Mouse (Mus musculus): Measurements from ENCODE around the gene Cit. TPM values are rescaled to one million over a fixed set of nuclear protein-coding genes. Genes with fewer than 3 reads are reported as not detected.

Gene Cit
- total RNA-seq, 4 experiments from 2014 or later = 0.19 to 0.53 (median 0.42) TPM

DNA sequence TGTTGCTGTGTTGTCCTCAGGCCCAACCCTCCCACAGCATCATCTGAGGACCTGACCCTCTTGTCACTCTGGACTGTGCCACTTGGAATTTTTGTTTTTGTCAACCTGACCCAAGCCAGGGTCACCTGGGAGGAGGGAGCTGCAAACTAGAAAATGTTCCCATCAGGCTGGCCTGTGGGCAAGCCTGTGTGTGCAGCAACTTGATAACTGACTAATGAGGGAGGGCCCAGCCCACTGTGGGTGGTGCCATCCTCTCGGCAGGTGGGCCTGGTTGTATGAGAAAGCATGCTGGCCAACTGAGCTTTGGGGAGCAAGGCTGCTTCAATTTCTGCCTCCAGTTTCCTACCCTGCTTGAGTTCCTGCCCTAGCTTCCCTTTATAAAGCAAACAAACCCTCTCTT is 113.3 kb downstream of the Cit start:
- DNase-seq (ENCODE audit: low spot score in 2 of 2) = no peak

DNA sequence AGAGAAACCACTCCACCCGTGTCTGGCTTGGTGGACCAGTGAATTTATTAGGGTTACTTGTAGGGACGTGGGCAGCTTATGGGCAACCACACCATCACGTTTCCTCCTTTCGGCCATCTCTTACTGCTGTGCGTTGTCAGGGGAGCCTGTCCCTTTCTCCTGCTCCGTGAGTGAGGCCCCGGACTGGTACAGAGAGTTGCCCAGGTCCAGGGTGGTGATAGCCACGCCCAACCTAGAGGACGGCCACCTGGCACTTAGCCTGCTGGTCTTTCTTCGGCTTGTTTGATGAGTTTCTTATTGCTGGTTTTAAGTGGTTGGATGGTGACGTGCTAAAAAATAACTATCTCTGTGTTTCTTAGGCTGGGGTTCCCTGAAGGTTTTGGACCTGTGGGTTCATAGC is 113.7 kb downstream of the Cit start:
- no peak for DNase-seq (ENCODE audit: low spot score in 2 of 2)

DNA sequence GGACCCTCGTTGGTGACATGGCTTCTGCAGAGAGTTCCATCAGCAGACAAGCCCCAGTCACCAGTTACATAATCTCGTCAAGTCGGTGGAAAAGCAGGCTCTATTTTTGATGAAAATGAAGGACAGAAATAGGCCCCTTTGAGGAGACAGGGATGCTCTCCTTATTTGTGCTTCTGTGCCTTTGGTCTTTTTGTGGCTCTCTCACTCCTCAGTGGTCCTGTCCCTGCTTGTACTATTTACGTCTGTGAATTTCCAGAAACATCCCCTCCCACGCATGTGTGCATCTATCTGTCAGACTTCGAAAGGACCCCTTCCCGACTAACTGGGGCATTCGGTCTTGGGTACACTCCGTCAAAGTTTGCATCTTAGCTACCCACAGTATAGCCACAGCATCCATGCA is 116.7 kb downstream of the Cit start:
- no peak for DNase-seq (ENCODE audit: low spot score in 2 of 2)

DNA sequence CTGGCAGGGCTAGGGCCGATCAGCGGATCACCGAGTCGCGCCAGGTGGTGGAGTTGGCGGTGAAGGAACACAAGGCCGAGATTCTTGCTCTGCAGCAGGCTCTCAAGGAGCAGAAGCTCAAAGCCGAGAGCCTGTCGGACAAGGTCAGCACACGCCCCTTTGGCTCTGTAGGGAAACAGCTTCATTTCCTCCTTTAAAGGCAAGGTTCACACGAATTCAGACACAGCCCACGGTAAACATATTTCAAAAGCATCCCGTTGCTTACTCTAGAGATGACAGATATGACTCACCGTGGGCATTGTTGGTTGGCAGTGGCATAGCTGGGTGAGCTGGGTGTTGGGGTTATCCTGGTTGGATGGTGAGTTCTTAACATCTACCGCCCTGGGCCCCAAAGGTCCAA is 126.2 kb downstream of the Cit start:
- DNase-seq (ENCODE audit: low spot score in 2 of 2) = no peak

DNA sequence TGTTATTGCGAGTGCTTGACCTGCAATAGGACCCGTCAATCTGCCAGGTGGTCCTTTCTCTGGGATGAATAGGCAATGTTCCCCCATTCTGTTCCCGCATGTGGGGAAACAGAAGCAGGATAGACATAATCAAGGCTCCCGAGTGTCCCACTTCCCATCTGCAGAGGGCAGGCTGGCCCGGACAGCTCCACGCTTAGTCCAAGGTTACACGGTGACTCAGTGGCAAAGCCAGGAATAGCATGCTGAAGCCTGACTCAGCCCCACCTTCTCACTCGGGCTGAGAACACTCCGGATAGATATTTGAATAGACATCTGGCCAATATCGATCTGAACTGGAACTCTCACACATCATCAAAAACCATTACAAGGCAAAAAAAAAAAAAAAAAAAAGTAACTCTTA is 130.6 kb downstream of the Cit start:
- no peak for DNase-seq (ENCODE audit: low spot score in 2 of 2)

DNA sequence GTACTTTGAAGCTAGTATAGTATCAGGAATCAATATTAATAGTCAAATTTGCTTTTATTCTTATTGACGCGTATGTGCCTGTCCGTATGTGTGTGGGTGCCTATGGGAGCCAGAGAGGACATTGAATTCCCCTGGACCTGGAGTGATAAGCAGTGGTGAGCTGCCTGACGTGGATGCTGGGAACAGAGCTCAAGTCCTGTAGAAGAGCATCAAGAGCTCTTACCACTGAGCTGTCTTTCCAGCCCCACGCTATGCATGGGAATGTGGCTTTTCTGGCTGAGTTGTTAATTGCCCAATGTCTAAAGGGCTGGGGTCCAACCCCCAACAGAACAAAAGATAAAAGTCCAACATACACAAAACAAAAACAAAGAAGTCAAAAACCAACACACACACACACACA is 131.4 kb downstream of the Cit start:
- DNase-seq (ENCODE audit: low spot score in 2 of 2) = no peak

DNA sequence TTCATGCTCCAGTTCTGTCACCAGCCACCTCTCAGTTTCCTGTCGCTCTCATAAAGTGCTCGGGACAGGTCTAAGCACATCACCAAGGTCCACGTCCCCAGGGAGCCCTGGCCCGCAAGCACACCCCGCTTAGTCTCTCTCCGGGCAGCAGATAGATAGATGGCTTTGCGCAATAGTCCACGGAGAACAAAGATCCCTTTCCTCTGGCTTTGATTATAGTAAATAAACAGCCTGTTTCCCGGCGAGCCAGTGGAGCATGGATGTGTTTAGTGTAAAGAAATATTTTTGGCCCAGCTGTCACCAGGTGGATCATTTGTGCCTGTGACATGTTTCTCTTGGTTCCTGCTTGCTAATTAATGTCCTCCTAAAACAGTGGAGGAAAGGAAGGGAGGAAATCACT is 132.2 kb downstream of the Cit start:
- DNase-seq (ENCODE audit: low spot score in 2 of 2) = no peak

DNA sequence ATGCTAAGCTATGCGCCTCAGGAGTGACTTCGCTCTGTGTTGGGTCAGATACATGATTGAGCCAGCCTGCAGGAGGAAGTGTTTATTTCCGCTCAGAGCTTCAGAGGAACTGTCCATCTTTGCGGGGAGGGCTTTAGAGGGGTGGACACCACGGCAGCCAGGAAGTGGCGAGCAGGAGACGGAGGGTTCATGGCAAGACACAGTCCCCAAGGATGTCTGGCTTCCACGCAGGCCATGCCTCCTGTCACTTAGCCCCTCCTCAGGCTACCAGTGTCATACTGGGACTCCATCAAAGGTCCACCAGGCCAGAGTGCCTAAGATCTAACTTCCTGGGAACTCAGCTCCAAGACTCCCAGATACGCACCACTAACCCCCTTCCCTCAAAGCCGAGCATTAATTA is 132.7 kb downstream of the Cit start:
- DNase-seq (ENCODE audit: low spot score in 2 of 2) = no peak

DNA sequence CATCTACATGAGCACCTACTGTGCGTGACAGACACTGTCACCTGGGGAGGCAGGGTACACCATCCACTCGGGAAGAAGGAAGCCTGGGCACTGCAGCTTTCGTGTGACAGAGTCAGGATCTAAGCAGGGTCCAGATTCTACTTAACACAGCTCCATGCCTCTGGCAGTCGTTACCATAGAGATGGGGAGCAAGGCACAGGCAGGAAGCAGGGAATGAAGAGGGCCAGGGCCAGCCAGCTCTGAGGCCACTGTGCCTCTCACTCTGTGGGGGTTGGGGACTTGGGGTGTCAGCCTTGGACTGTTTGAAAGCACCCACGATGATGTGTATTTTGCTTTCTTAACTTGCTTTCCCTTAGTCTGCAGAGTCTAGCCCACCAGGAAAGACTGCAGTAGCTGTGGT is 133.2 kb downstream of the Cit start:
- DNase-seq (ENCODE audit: low spot score in 2 of 2) = no peak

DNA sequence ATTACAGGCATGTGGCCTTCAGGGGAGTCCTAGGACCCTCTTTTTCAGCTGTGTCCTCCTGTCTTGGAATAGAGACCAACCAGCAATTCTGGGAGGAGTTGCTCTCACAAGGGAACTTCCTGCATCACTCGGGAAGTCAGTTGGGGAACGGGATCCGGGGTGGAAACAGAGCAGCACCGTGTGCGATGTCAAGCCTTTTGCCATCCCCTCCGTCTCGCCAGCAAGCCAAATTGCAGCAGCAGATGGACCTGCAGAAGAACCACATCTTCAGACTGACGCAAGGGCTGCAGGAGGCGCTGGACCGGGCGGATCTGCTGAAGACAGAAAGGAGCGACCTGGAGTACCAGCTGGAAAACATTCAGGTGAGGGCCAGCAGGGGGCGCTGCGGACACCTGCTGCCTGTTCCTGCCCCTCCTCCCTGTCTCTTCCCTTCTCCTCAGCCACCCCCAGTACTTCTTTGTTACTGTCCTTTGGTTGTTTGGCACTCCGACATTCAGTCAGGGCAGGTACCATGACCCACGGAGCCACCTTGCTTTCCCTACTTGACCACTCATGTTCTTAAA is 134.1 kb downstream of the Cit start:
- no peak for DNase-seq (ENCODE audit: low spot score in 2 of 2)

DNA sequence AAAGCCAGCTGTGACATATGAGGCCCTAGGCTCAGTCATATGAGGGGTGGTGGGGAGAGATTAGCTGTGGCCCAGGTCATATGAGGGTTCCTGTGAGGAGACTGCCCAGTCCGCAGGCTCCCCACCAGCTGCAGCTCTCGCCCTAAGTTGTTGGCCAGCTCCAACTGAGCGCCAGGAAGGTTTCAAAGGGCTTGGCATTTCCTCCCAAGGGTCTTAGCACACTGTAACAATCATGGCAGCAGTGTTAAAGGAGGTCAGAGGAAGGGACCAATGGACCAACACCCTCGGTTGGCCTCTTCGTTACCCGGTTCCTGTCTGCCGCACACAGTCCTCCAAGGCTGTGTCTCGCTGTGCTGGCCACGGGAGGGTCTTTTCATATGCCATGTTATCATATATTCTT is 135.5 kb downstream of the Cit start:
- DNase-seq (ENCODE audit: low spot score in 2 of 2) = no peak

DNA sequence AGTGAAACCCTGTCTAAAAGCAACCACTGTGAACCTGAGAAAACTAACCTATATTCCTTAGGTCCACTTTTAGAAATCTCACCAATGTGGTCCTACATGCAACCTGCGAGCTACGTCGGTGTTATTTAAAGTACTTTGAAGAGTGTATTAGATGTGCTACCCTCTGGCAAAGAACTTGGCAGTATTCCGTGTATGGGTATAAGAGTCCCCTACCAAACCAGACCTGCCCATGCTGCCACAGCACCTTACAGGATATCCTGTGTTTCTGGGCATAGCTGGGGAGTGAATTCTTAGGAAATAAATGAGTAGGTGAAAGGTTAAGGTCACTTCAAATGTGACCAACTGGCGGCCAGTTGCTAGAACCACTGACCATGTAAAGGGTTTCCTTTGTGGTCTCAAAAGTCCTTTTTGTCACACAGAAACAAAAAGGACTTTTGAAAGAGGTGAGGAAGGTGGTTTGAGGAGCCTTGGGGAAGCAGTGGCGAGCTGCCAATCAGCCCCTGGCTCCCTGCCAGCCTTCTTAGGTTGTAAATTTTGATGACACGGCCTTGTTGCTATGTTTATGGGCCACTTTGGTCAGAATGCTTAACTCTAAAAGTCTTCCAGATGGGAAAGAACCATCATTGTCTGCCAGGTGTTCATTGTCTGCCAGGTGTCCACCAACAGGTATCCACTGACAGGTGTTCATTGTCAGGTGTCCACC is 137.7 kb downstream of the Cit start:
- no peak for DNase-seq (ENCODE audit: low spot score in 2 of 2)

DNA sequence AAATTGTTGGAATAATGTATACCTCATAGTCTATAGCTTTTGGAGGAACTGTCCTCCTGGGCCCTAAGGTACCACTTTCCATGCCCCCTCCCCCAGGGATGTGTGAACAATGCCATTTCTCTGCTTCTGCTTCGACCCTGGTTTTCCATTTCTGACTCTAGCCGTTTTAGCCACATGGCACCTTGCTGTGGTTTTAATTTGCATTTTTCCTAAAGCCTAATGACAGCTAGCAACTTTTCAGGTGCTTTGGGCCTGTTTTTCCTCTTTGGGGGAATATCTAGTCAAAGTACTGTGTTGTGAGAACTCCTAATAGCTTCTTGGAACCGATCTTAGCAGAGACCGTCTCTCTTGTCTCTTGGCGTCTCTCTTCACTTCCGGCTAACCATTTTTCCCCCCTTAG is 139.3 kb downstream of the Cit start:
- DNase-seq (ENCODE audit: low spot score in 2 of 2) = no peak

DNA sequence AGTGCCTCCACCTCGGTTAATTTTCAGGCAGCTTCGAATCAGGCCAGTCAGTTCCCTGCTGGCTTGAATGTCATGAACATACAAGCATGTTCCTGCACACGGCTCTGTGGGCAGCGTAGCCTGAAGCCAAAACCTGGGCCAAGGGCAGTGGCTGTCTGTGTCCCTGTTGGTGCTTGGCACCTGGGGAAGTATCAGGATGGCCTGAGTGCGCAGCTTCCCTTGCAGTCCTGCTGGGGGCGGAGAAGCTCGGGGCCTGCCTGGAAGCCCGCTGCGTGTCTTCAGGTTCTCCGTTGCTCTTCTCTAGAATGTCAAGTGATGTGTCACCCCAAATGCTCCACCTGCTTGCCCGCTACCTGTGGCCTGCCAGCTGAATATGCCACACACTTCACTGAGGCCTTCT is 140.0 kb downstream of the Cit start:
- DNase-seq (ENCODE audit: low spot score in 2 of 2) = no peak

DNA sequence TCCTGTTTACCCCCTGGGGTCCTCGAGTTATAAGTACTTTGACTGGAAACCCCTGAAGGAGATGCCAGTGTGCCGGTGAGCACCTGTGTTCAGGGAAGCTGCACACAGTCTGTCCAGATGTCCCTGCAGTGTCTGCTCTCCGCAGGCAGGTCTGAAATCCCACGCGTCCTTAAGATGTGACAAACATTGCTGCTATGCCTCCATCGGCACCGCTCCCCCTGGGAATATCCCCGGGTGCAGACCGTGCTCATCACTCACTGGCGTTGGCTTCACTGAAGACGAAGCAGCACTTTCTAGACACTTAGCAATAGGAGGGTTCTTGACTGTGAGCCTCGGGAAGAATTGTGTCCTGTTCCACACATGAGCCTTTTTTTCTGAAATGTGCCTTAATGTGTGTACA is 142.2 kb downstream of the Cit start:
- no peak for DNase-seq (ENCODE audit: low spot score in 2 of 2)

DNA sequence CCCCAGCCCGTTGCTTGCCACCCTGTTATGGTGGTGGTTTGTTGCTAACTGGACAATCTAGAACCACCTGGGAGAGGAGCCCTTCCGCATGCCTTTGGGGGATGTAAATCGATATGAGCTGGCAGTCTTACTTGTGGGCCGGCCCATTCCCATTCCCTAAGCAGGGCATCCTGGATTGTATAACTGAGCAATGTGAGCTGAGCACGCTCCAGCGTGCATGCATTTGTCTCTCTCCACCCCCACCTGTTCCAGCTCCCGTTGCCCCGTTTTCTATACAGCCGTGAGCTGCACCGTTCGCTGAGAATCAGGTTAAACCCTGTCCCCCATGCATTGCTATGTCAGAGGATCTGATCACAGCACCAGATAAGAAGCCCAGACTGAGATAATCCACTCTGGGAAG is 146.6 kb downstream of the Cit start:
- no peak for DNase-seq (ENCODE audit: low spot score in 2 of 2)

DNA sequence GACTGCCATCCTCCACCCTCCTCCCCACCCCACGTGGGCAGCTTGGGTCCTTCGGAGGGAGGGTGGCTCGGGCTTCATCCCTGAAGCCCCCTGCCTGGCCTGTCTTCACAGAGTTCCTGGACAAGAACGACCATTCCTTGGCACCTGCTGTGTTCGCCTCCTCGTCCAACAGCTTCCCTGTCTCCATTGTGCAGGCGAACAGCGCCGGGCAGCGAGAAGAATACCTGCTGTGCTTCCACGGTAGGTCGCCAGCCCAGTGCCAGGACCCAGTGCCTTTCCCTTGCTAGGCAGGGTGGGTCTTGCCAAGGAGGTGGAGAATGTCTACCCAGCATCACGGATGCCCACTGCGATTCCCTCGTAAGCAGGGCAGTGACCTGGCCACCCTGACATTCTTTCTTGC is 149.0 kb downstream of the Cit start:
- no peak for DNase-seq (ENCODE audit: low spot score in 2 of 2)

DNA sequence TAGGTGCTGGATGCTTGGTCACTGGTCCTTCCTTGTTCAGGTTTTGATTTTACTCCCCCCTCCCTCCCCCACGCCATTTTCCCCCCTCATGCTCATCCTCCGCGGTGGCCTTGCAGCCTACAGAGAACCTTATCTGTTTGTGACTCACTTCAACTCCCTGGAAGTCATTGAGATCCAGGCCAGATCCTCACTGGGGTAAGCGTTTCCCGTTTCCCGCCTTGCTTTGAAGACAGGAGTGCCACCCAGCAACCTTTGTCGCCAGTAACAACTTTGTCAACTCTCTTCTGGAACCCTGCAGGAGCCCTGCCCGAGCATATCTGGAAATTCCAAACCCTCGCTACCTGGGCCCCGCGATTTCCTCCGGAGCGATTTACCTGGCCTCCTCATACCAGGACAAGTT is 152.3 kb downstream of the Cit start:
- DNase-seq (ENCODE audit: low spot score in 2 of 2) = no peak

DNA sequence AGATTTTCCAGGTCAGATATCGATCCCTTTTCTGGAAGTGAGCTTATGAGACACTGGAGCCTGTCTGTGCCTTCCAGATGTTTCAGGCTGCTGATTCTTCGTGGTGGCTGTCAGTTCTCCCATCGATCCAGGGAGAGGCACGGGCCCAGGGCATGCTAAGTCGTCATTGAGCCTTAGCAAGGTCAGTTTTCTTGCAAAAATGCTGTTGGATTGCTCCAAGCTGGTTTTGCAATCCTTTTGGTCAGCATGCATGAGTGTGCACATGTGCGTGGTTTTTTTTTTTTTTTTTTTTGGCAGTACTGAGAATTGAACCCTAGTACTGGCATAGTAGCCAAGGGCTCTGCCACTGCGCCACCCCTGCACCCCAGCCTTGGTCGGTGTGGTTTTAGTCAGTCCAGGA is 158.1 kb downstream of the Cit start:
- DNase-seq (ENCODE audit: low spot score in 2 of 2) = no peak

DNA sequence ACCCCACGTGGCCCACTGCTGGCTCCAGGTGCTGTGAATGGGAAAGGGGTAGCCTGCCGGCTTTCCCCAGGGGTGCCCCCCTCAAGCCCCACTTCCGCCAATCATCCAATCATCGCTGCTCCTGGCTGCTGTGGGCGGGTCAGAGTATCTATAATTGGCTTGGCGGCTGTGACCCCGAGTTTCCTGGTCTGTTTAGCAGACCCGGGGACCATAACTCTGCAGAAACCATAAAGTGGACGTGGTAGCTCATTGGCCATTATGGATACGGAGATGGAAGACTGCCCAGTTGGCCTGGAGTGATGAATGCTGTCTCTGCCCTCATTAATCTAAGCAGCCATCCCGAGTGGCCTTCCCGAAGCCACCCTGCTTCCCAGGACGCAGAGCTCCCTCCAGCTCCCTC is 158.7 kb downstream of the Cit start:
- no peak for DNase-seq (ENCODE audit: low spot score in 2 of 2)

DNA sequence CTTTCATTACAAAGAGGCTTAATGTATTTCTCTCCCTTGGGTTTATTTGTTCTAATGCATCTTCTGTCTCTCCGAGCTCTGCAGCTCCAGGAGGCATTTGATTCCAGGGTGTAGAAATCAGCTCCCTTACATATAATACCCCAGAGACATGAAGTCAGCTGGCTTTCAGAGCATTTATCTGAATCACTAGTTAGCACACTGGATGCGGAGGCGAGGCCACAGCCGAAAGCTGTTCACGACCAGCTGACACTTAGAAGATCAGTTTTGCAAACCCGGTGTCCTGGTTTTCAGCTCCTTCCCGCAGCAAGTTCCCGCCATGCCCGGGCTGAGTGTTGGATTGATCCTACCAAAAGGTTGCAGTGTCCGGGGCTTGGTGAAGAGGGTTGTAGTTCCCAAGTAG is 159.2 kb downstream of the Cit start:
- DNase-seq (ENCODE audit: low spot score in 2 of 2) = no peak

DNA sequence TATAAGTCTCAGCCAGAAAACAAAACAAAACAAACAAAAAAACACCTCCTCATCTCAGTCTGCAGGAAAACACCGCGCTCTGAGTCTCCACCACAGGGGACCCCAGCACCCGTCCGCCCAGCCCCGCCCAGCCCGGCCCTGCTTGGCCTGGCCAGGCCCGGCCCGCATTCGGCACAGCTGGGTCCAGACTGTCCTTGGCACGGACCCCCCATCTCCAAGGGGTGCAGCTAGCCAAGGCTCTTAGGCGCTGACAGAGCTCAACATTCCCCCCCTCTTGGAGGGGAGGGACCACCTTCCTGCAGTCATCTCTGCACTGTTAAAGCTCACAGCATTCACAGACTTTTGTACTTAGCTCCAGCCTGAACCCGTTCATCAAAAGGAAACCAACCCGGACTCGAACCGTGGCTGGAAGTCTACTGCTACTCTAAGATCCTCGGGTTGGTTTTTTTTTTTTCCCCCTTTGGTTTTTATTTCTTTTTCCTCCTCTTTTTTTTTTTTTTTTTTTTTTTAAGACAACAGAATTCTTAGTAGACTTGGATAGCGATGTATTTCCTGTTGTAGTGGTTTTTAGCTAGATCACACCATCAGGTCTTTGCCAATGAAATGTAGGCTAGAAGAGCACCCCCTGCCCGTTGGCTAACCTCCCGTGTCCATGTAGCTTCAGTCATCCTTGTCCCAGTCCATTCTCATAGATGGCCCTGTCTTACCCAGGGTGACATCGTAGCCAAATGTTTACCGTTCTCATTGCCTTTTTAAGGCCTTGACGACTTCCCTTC is 161.4 kb downstream of the Cit start:
- DNase-seq (ENCODE audit: low spot score in 2 of 2) = no peak

DNA sequence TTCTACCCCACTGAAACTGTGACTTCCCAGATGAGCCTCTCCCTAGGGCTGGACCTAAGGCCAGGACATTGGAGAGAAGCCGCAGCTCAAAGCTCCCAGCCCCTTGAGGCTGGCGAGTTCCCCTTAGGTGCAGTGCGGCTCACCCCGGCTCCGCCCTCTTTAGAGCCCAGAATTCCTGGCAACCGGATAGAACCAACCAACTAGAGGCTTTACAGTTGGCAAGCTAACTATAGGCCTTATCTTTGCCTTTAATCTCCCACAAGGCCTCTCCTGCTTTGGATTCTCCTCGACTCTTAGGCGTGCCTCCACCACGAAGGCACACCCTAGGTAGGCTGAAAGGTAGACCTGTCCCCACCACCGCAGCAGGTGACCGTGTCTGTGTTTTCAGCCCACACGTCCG is 162.6 kb downstream of the Cit start:
- DNase-seq (ENCODE audit: low spot score in 2 of 2) = no peak

All from gastrocnemius, adult 8-10 months (tissue).